Mouse (Mus musculus): ENCODE measurements around the gene Rcsd1.

GRCm38 (mm10) chr1:165702221-165703031 lies 7.1 kb downstream of the Rcsd1 start:
- TF ChIP-seq POLR2A (IDR thresholded peaks at IDR 0.05; ENCODE audit: low read depth, low read length) (no peak), CTCF (conservative IDR thresholded peaks at IDR 0.05; ENCODE audit: insufficient read depth, insufficient read length, low read depth, low read length) (no peak)
